Mouse (Mus musculus): ENCODE data around the gene D5Ertd579e.

DNA sequence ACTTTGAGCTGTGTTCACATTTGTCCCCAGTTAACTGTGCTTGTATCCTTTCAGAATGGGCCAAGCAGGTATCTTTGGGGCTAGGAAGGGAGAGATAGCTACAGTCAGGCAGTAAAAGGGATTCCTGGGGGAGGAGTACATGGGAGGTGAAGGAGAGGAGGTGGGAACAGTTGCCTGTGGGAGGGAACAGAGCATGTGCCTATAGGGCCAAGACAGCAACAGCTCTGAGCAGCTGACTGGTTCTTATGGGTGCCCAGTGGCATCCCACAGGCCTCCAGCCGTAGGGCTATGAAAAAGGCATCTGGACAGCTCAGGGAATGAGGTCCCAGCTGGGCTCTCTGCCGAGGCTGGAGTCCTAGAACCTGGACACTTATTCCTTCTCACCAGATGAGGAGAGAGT, 21.0 kb upstream of the D5Ertd579e start:
- TF ChIP-seq CTCF (conservative IDR thresholded peaks at IDR 0.05 in 1 of 2, IDR thresholded peaks at IDR 0.05 in 1 of 2; ENCODE audit: low read depth in 2 of 2, low read length in 2 of 2) (no peak), POLR2A (IDR thresholded peaks at IDR 0.05; ENCODE audit: low read depth, low read length) (no peak), MYC (IDR thresholded peaks at IDR 0.05; ENCODE audit: low read depth, low read length) (no peak), TCF12 (IDR thresholded peaks at IDR 0.05; ENCODE audit: low read depth, low read length) (no peak), RCOR1 (conservative IDR thresholded peaks at IDR 0.05; ENCODE audit: low read depth, low read length) (no peak), USF1 (IDR thresholded peaks at IDR 0.05; ENCODE audit: low read depth, low read length) (no peak), NRF1 (IDR thresholded peaks at IDR 0.05; ENCODE audit: low read depth, low read length) (no peak), NELFE (IDR thresholded peaks at IDR 0.05; ENCODE audit: low read depth, low read length) (no peak), EP300 (IDR thresholded peaks at IDR 0.05; ENCODE audit: low read length) (no peak), HCFC1 (IDR thresholded peaks at IDR 0.05; ENCODE audit: low read depth, low read length) (no peak)

Data from CH12.LX (cell line).